Mouse (Mus musculus) embryonic facial prominence, embryonic 11.5 days (tissue): ENCODE data around the gene Klf15. TPM values are rescaled to one million over a fixed set of nuclear protein-coding genes. Genes with fewer than 3 reads are reported as not detected.
A peak's percentile ranks its signal among the peaks of the same experiment; 100 is the strongest.

ENCODE experiments used
- ATAC-seq: fragments of 200-750 bp; cut with Nextera tagmentation; replicated peaks from 2 replicates; pipeline ENCODE4 v1.8.0; 2017; ENCODE audit warnings: low read depth; ENCODE audit not compliant: insufficient number of reproducible peaks, low FRiP score, low TSS enrichment
- DNase-seq: peaks from one replicate; pipeline ENCODE4 v3.0.0-alpha.2; 2015; ENCODE audit warnings: low spot score
- H3K27ac ChIP-seq: fragments of 300-500 bp; sonication (generic); replicated peaks from 2 replicates; pipeline ENCODE4 v1.5.1; 2014; ENCODE audit warnings: mild to moderate bottlenecking, low read depth, low read length, control low read depth
- H3K27me3 ChIP-seq: fragments of 300-500 bp; sonication (generic); 2 replicates; pipeline ENCODE4 v1.6.1; 2014; ENCODE audit warnings: mild to moderate bottlenecking, low read length, moderate library complexity, mixed read lengths; ENCODE audit not compliant: control insufficient read depth, insufficient read depth
- H3K36me3 ChIP-seq: fragments of 300-500 bp; sonication (generic); replicated peaks from 2 replicates; pipeline ENCODE4 v1.6.1; 2014; ENCODE audit warnings: low read depth, mild to moderate bottlenecking, low read length, moderate library complexity, mixed read lengths; ENCODE audit not compliant: control insufficient read depth, insufficient read depth
- H3K4me1 ChIP-seq: fragments of 300-500 bp; sonication (generic); 2 replicates; pipeline ENCODE4 v1.6.1; 2014; ENCODE audit warnings: low read length, mixed read lengths; ENCODE audit not compliant: control insufficient read depth, insufficient read depth
- H3K4me2 ChIP-seq: fragments of 300-500 bp; sonication (generic); 2 replicates; pipeline ENCODE4 v1.6.1; 2014; ENCODE audit warnings: low read depth, mild to moderate bottlenecking, control low read depth, low read length, moderate library complexity
- H3K4me3 ChIP-seq: fragments of 300-500 bp; sonication (generic); 2 replicates; pipeline ENCODE4 v1.5.1; 2014; ENCODE audit warnings: low read depth, low read length, control low read depth
- H3K9ac ChIP-seq: fragments of 300-500 bp; sonication (generic); replicated peaks from 2 replicates; pipeline ENCODE4 v1.6.1; 2014; ENCODE audit warnings: mild to moderate bottlenecking, control low read depth, low read length
- H3K9me3 ChIP-seq: fragments of 300-500 bp; sonication (generic); replicated peaks from 2 replicates; pipeline ENCODE4 v1.6.1; 2016; ENCODE audit warnings: mild to moderate bottlenecking, low read length, inconsistent platforms, mixed read lengths; ENCODE audit not compliant: control insufficient read depth
- WGBS: fragments of 180-500 bp; shearing (Covaris S2); extraction: QIAGEN DNeasy Blood & Tissue Kit; methylation state at CpG from one replicate; pipeline ENCODE4 v1.1.7; 2014; 5-methylcytosine and 5-hydroxymethylcytosine counted together
- polyA plus RNA-seq: library from polyadenylated mRNA; unstranded; fragments of >200 nt; fragmentation: Nextera tagmentation; extraction: Ambion mirVana; gene quantifications from 2 replicates; pipeline ENCODE4 v1.2.1, GENCODE M21; 2014

Klf15 gene
- polyA plus RNA-seq, 1 experiment from 2014 or later = 3.8 TPM

- DNase-seq (no peak), ATAC-seq (no peak)
- 55% methylated on average over 3 of the region's 3 CpGs for WGBS
- Histone ChIP-seq H3K4me2 (no peak overlapping the region), H3K4me1 (no peaks in the 10 kb centered on the region), H3K4me3 (no peak overlapping the region), H3K9me3 (no peaks in the 10 kb centered on the region), H3K27me3 (no peaks in the 10 kb centered on the region), H3K27ac (no peak overlapping the region), H3K36me3 (no peaks in the 10 kb centered on the region), H3K9ac (no peak overlapping the region)
These were observed 33.8 kb downstream of the Klf15 start for GRCm38 (mm10) chr6:90496217-90496616.

DNA sequence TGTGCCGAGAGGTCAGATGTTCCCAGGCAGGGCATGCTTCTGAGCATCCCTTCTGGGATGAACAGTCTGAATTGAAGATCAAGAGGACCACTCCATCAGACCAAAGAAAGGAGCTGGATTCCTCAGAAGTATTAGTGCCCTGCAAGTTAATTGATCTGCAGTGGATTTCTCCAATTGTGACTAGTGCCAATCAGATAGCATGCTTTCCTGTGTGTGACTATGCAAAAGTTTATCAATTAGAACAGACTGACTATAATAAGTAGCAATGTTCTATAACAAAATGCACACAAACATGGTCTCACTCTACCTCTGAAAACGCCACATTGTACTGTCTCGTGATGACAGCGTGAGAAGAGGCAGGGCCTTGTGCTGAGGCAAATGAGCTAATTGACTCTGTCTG lies 37.1 kb downstream of the Klf15 start:
- Histone ChIP-seq H3K4me1 (no peaks in the 10 kb centered on the region), H3K4me3 (no peak overlapping the region), H3K9me3 (no peaks in the 10 kb centered on the region), H3K27ac (no peak overlapping the region), H3K27me3 (no peaks in the 10 kb centered on the region), H3K9ac (no peak overlapping the region), H3K4me2 (no peak overlapping the region), H3K36me3 (no peaks in the 10 kb centered on the region)
- no peak for ATAC-seq
- 54% methylated on average over 4 of the region's 4 CpGs for whole genome bisulfite sequencing
- DNase-seq = no peak

DNA sequence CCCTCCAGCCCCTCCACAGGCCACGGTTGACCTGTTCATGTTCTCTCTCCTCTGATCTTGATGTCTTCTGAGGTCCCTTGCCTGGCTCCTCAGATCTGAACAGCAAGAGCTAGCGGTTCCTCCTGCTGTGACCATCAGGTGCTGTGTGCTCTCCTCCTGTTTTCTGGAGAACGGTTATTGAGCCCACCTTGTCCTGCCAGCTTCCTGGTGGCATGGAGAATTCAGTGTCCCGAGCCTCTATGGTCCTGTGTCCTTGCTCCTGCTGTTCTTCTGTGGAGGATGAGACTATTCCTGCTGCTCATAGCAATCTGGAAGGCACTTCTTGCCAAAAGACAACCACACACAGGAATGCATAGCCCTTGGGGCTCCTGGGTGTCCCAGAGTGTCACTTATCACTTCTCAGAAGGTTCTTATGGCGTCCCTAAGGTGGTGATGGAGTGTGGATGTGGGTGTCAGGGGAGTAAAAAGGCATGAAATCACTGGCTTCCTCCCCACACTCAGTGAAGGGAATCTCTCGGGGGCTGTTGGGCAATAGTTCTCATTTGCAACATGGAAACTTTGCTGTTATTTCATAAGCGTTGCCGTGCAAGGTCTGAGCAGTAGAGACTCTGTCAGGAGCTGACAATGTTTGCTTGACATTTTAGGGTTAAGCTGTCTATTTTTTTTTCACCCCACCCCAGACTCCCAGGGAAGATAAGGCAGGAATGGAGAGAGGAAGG lies 39.0 kb downstream of the Klf15 start:
- no peaks in the 10 kb centered on the region for H3K27me3 ChIP-seq
- no peak overlapping the region for H3K4me2 ChIP-seq
- no peak overlapping the region for H3K9ac ChIP-seq
- H3K27ac ChIP-seq = no peak overlapping the region
- ATAC-seq = no peak
- no peaks in the 10 kb centered on the region for H3K4me1 ChIP-seq
- no peak for DNase-seq
- no peaks in the 10 kb centered on the region for H3K9me3 ChIP-seq
- WGBS = 81% methylated on average over 8 of the region's 8 CpGs
- no peaks in the 10 kb centered on the region for H3K36me3 ChIP-seq
- no peak overlapping the region for H3K4me3 ChIP-seq

GRCm38 (mm10) chr6:90505906-90506305 lies 43.5 kb downstream of the Klf15 start:
- WGBS = 64% methylated on average over 6 of the region's 6 CpGs

DNA sequence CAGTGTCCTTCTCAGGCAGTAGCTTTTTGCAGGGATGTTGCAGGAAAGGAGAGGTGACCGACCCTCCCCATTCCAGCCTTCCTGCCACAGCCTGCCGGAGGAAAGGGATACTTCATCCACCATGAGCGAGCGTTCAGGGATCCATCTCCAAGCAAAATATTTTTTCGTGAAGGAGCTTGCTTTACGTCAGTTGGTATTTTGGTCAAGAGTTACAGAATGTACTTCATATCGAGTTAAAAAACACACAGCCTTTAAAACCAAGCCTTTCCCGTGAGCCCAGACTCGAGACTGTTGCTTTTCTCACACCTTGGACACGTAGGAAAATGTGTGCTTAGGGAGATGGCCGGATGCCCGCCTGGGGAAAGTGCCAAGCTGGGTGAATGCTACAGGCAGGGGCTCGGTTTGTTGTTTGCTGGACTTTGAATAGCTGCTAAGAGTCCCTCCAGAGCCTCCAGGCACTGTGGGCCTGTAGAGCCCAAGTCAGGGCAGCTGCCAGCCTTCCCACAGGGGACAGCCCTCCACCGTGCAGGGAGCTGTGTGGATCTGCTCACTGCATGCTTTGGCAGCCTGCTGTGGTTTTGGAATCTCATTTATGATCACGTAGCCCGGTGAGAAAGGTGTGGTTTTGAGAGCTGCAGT lies 44.4 kb downstream of the Klf15 start:
- ATAC-seq (no peak), DNase-seq (no peak)
- Histone ChIP-seq H3K27ac (no peak overlapping the region), H3K9me3 (no peaks in the 10 kb centered on the region), H3K36me3 (no peaks in the 10 kb centered on the region), H3K9ac (no peak overlapping the region), H3K4me1 (no peaks in the 10 kb centered on the region), H3K27me3 (no peaks in the 10 kb centered on the region), H3K4me2 (no peak overlapping the region), H3K4me3 (no peak overlapping the region)
- WGBS = 55% methylated on average over 16 of the region's 16 CpGs

More at GRCm38 (mm10) chr6:90505906-90506305, 43.5 kb downstream of the Klf15 start:
- Histone ChIP-seq H3K9ac (no peak overlapping the region), H3K4me1 (no peaks in the 10 kb centered on the region), H3K36me3 (no peaks in the 10 kb centered on the region), H3K4me2 (no peak overlapping the region), H3K27me3 (no peaks in the 10 kb centered on the region), H3K27ac (no peak overlapping the region), H3K4me3 (no peak overlapping the region), H3K9me3 (no peaks in the 10 kb centered on the region)
- DNase-seq (no peak), ATAC-seq (no peak)

- no peaks in the 10 kb centered on the region for H3K4me1 ChIP-seq
- no peak for ATAC-seq
- no peaks in the 10 kb centered on the region for H3K9me3 ChIP-seq
These were observed 45.1 kb downstream of the Klf15 start for GRCm38 (mm10) chr6:90507443-90507842.

DNA sequence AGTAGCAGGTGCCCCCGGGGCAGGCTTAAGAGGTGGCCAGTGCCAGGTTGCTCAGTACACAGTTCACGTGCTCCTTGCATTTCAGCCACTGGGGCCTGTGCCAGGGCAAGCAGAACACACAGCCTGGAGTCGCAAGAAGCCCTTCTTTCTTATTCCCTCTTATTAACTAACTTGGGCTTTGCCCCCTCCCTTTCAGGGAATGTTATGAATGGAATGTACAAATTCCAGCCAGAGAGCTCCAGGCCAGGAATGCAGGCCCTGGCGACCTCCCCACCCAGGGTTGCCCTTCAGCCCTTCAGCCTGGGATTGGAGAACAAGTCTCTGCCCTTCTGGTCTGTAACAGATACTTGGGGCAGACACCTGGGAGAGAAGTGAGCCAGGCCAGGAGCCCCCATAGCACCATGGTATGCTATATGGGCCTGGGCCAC lies 45.8 kb downstream of the Klf15 start:
- peak; percentile 50; the same call in 1 of the 2 replicates for ATAC-seq
- no peak overlapping the region for H3K9ac ChIP-seq

More at GRCm38 (mm10) chr6:90507443-90507842, 45.1 kb downstream of the Klf15 start:
- Histone ChIP-seq H3K27ac (no peak overlapping the region), H3K36me3 (no peaks in the 10 kb centered on the region), H3K4me3 (no peak overlapping the region), H3K4me2 (no peak overlapping the region), H3K27me3 (no peaks in the 10 kb centered on the region), H3K9ac (no peak overlapping the region)
- no peak for DNase-seq

GRCm38 (mm10) chr6:90509085-90509484 lies 46.7 kb downstream of the Klf15 start:
- H3K4me3 ChIP-seq = no peak overlapping the region
- H3K27me3 ChIP-seq = no peaks in the 10 kb centered on the region
- DNase-seq (no peak), ATAC-seq (no peak)
- no peak overlapping the region for H3K4me2 ChIP-seq
- H3K36me3 ChIP-seq = no peaks in the 10 kb centered on the region
- no peaks in the 10 kb centered on the region for H3K9me3 ChIP-seq
- no peaks in the 10 kb centered on the region for H3K4me1 ChIP-seq
- no peak overlapping the region; the same call in 1 of the 2 replicates for H3K27ac ChIP-seq
- no peak overlapping the region for H3K9ac ChIP-seq
- 74% methylated on average over 6 of the region's 6 CpGs for WGBS

More for the DNA sequence above, 45.8 kb downstream of the Klf15 start:
- Histone ChIP-seq H3K4me2 (no peak overlapping the region), H3K4me3 (no peak overlapping the region), H3K36me3 (no peaks in the 10 kb centered on the region), H3K4me1 (no peaks in the 10 kb centered on the region), H3K27ac (no peak overlapping the region), H3K27me3 (no peaks in the 10 kb centered on the region), H3K9me3 (no peaks in the 10 kb centered on the region)
- 29% methylated on average over 4 of the region's 4 CpGs for WGBS
- peak; percentile 57 for DNase-seq
